Mouse (Mus musculus): Measurements from ENCODE around the gene Nsd2. TPM values are rescaled to one million over a fixed set of nuclear protein-coding genes. Genes with fewer than 3 reads are reported as not detected.

Gene Nsd2
- 53.3 TPM for polyA plus RNA-seq (2015; fragmentation: Illumina TruSeq; extraction: RNeasy Lipid Tissue Mini Kit (QIAGEN cat#74804); ENCODE audit: insufficient read depth, low replicate concordance)

DNA sequence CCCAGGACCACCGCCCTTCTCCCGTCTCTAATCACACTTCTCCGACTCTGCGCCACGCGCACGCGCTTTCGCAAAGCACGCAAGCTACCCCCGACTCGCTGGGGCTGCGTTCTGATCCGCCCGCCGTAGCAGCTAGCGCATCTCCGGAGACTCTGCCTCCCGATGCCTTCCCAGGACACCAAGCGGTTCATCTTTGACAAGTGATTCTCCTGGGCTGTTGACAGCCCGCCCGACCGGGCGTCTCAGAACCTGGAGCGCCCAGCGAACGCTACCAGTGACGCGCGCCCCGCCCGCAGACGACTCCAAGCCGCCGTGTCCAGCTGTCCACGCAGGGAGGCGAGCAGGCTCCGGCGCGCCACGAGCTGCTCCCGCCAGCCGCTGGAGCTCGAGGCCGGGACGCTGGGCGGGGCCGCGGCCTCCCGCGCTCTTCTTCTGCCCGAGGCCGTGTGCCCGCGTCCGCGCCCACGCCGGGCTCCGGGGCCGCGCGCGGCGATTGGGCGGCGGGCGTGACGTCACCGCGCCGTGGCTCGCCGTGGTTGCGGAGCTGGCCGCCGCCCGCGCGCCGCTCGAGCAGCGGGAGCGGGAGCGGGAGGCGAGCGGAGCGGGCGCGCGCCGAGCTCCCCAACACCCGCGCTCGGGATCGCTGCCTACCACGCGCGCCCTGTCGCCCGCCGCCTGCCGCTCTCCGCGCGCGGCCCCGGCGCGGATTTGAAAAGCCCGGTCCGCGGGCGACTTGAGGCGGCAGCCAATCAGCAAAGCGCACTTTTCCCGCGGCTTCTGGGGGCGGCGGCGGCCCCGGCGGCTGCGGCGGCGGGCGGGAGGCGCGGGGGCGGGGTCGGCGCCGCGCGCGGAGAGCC is at the start of gene Nsd2:
Nsd2 (plus strand) TSS at position 850 of the 857 bp plus-strand sequence.

DNA sequence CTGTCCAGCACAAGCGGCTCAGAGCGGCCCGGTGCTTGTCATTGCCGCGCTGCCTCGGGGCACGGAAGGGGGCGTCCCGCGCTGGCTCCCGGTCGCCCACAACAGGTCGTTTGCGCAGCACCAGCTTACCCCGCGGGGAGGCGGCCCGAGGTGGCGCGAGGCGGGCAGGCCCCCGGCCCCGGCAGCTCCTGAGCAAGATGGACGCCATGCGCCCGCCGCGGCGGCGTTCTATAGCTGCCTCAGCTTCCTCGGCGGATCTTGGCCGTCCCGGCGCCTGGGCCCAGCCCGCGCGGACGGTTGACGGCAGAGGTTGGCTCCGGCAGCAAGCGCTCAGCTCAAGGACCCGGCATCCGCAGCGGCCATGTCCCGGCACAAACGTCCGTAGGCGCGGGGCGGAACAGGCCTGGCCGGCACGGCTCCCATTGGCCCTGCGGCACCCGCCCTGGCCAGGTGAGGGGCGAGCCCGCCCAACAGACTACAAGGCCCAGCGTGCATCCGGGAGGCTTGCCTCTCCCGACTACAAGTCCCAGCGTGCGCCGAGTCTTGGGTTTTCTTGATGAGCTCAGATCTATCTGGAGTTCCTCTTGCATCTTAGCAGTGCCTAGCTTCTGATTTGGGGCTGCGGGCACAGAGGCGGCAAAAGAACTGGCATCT is 38.1 kb upstream of the Nsd2 start, which contains the start of gene Letm1:
Letm1 (minus strand) TSS at position 473 of the 654 bp plus-strand sequence.

DNA sequence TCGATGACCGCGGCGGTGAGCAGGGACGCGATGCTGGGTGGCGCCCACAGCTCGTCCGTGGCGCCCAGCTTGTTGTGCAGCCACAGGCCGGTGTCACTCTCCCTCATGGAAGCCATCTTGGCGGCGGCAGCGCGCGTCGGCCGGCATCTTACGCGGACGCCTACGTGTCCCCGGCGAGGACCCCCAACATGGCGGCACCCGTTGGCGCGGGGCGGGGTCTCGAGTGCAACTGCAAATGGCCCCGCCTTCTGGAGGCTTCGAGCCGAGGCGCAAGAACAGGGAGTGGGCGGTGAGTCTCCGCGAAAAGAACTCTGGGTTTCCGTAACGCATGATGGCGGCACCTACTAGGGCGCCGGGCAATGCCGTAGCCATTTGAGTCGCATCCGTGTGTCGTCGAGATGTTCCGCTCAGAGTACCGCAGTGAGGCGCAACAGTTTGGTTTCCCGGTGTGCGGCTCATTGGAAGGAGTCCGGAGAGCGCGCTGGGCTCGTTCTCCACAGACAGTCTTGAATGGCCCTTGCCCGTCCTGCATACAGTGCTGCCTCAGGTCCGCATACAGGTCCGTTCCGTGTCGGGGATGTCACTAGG is 115.7 kb downstream of the Nsd2 start, which contains the start of gene Nelfa:
Nelfa (minus strand) TSS at position 294 of the 588 bp plus-strand sequence.

Other genes starting within 250 kb of the Nsd2 start
- 26.7 TPM for gene Fam53a, start 191.1 kb upstream of the Nsd2 start, polyA plus RNA-seq (2015; fragmentation: Illumina TruSeq; extraction: RNeasy Lipid Tissue Mini Kit (QIAGEN cat#74804); ENCODE audit: insufficient read depth, low replicate concordance)
- gene Gm9903, start 190.8 kb upstream of the Nsd2 start, polyA plus RNA-seq (2015; fragmentation: Illumina TruSeq; extraction: RNeasy Lipid Tissue Mini Kit (QIAGEN cat#74804); ENCODE audit: insufficient read depth, low replicate concordance): 0.70 TPM
- 110 TPM for gene Slbp, start 168.2 kb upstream of the Nsd2 start, polyA plus RNA-seq (2015; fragmentation: Illumina TruSeq; extraction: RNeasy Lipid Tissue Mini Kit (QIAGEN cat#74804); ENCODE audit: insufficient read depth, low replicate concordance)
- 29.7 TPM for gene Tacc3, start 162.6 kb upstream of the Nsd2 start, polyA plus RNA-seq (2015; fragmentation: Illumina TruSeq; extraction: RNeasy Lipid Tissue Mini Kit (QIAGEN cat#74804); ENCODE audit: insufficient read depth, low replicate concordance)
- gene Tmem129, start 162.3 kb upstream of the Nsd2 start, polyA plus RNA-seq (2015; fragmentation: Illumina TruSeq; extraction: RNeasy Lipid Tissue Mini Kit (QIAGEN cat#74804); ENCODE audit: insufficient read depth, low replicate concordance): 19.8 TPM
- gene Fgfr3, start 99.1 kb upstream of the Nsd2 start, polyA plus RNA-seq (2015; fragmentation: Illumina TruSeq; extraction: RNeasy Lipid Tissue Mini Kit (QIAGEN cat#74804); ENCODE audit: insufficient read depth, low replicate concordance): 9.2 TPM
- gene Letm1, start 37.9 kb upstream of the Nsd2 start, polyA plus RNA-seq (2015; fragmentation: Illumina TruSeq; extraction: RNeasy Lipid Tissue Mini Kit (QIAGEN cat#74804); ENCODE audit: insufficient read depth, low replicate concordance): 17.3 TPM
- 18.3 TPM for gene Nelfa, start 115.7 kb downstream of the Nsd2 start, polyA plus RNA-seq (2015; fragmentation: Illumina TruSeq; extraction: RNeasy Lipid Tissue Mini Kit (QIAGEN cat#74804); ENCODE audit: insufficient read depth, low replicate concordance)
- not detected for gene Gm1673, start 162.7 kb downstream of the Nsd2 start, polyA plus RNA-seq (2015; fragmentation: Illumina TruSeq; extraction: RNeasy Lipid Tissue Mini Kit (QIAGEN cat#74804); ENCODE audit: insufficient read depth, low replicate concordance)
- 1.1 TPM for gene Nat8l, start 175.3 kb downstream of the Nsd2 start, polyA plus RNA-seq (2015; fragmentation: Illumina TruSeq; extraction: RNeasy Lipid Tissue Mini Kit (QIAGEN cat#74804); ENCODE audit: insufficient read depth, low replicate concordance)